Mouse (Mus musculus) embryonic fibroblast, embryonic 13.5 days (primary cell): ENCODE data around the gene Gm28308. TPM values are rescaled to one million over a fixed set of nuclear protein-coding genes. Genes with fewer than 3 reads are reported as not detected.

Experiments
- H3K27ac ChIP-seq: 2 replicates; pipeline ENCODE4 v1.5.1; 2012; ENCODE audit warnings: low read length, control low read depth, inconsistent platforms; ENCODE audit not compliant: insufficient read depth
- H3K4me1 ChIP-seq: 2 replicates; pipeline ENCODE4 v1.6.1; 2011; ENCODE audit warnings: low read length; ENCODE audit not compliant: control insufficient read depth, insufficient read depth
- H3K4me3 ChIP-seq: 2 replicates; pipeline ENCODE4 v1.5.1; 2011; ENCODE audit warnings: mild to moderate bottlenecking, control low read depth, low read length; ENCODE audit not compliant: insufficient read depth
- CTCF ChIP-seq: IDR thresholded peaks from 2 replicates; pipeline ENCODE4 v1.5.1; 2011; ENCODE audit warnings: mild to moderate bottlenecking, control low read depth, low read length, moderate library complexity, borderline replicate concordance; ENCODE audit not compliant: insufficient read depth
- POLR2A ChIP-seq: IDR thresholded peaks from 2 replicates; pipeline ENCODE4 v1.6.1; 2011; ENCODE audit warnings: low read depth, mild to moderate bottlenecking, control low read depth, low read length, moderate library complexity
- polyA plus RNA-seq: library from polyadenylated mRNA; stranded (reverse); fragments of >200 nt; gene quantifications from 2 replicates; pipeline ENCODE4 v1.2.4, GENCODE M21; 2011; ENCODE audit warnings: low read depth; ENCODE audit not compliant: missing spikeins, insufficient read length

Gm28308 gene
- polyA plus RNA-seq, 1 experiment: not detected

DNA sequence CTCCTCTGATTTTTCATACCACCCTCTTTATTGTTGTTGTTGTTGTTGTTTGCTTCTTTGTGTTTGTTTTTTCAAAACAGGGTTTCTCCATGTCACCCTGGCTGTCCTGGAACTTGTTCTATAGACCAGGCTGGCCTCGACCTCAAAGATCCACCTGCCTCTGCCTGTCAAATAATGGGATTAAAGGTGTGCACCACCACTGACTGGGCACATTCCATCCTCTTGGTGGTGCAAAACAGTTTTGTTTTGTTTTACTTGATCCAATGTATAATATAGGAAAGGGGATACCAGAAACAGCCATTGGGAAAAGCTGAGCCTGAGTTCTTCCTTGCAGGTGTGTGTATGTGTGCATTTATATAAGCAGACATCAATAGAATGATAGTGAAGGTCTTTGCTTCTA lies 26.6 kb downstream of the Gm28308 start:
- TF ChIP-seq POLR2A (no peak), CTCF (no peak)
- no peak overlapping the region for H3K27ac ChIP-seq
- H3K4me1 ChIP-seq: peaks cover 11% of the 10 kb centered on the region
- H3K4me3 ChIP-seq: no peak overlapping the region

DNA sequence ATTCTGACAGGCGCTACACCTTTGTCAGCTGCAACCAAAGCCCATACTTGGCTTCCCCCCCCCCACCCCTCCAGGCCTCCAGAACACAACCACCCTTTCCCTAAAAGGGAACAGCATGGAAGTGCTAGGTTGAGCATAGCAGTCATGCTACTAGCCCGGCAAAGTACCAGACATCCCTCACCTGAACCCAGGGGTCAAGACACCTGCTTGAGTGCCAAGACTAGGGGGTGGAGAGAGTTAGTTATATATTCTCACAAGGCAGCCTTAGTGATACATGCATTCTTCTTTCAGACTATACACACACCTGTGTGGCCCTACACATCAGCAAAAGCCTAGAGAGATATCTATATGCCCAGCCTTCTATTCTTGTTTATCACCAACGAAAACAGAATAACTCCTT lies 27.3 kb downstream of the Gm28308 start:
- H3K4me1 ChIP-seq: peaks cover 11% of the 10 kb centered on the region
- no peak overlapping the region for H3K4me3 ChIP-seq
- peak overlapping the region; percentile 69 for H3K27ac ChIP-seq
- TF ChIP-seq CTCF (no peak), POLR2A (no peak)

DNA sequence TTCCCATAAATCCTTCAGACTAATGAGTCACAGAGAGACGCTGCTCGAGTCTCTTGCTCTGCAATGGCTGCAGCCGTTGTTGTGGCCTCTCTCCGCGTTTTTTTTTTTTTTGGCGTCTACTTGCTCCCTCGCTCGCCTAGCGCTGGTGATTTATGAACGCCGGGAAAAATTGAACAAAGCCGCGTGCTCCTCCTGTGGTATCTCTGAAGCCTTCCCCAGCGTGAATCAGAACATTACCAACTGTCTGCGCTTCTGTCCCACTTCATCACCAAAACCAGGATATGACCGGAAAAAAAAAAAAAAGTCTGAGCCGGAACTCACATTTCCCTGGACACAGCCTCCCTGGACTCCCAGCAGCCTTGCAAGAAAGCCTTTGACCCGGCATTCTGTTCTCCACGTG lies 27.9 kb downstream of the Gm28308 start:
- Histone ChIP-seq H3K4me3 (no peak overlapping the region), H3K4me1 (peaks cover 11% of the 10 kb centered on the region), H3K27ac (peak overlapping the region; percentile 69)
- TF ChIP-seq CTCF (no peak), POLR2A (no peak)

DNA sequence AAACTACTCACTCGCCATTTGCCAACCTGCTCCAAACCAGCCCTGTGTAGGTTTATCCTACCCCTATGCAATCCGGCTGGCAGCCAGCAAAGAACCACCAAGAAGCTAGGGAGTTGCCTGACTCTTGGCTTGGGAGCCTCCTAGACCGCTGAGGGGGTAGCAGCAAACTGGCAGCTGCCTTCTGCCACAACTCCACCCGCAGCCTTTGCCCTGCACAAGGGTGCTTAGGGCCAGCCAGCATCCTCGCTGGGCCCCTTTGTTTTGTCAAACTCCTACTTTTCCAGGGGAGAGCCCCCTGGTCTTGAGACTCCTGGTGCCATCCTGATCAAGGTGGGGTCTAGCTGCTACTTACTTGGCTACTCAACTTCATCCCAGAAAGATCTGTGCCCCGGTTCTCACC lies 28.5 kb downstream of the Gm28308 start:
- TF ChIP-seq POLR2A: no peak
- TF ChIP-seq CTCF: no peak
- Histone ChIP-seq H3K27ac (peak overlapping the region; percentile 24; the same call in 1 of the 2 replicates), H3K4me1 (peaks cover 7% of the 10 kb centered on the region), H3K4me3 (no peak overlapping the region)

DNA sequence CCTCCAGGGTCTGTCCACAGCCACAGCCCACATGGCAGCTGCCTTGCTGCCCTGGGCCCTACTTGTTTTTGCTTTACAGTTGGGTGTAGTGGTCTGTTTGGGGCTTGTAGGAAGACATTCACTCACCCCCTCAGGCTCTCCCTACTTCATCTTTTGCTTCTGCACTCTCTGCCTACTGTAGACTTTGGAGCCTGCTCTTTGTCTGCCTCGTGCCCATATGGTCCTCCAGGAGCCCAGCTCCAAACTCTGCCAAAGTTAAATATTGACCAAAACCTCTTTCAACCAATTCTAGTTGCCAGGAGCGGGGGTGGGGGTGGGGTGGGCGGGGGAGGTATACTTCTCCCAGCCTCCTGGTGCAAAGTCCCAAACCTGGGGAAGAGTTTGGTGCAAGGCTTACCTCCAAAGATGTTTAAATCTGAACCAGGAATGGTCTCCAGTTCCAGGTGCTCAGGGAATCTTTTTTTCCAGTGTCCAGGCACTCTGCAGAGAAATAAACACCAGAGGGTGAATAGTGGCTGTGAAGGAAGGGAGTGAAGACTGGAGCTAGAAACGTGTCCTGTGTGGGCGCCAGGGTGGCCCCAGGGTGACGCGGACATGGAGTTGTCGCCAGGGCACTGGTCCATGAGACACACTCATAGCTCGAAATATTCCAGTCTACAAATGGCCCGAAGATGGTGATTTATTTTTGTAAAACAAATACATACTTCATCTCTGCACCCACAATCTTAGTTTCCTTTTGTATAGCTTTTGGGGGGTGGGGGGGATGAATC lies 29.6 kb downstream of the Gm28308 start:
- Histone ChIP-seq H3K4me3 (peak overlapping the region; percentile 24), H3K27ac (peak overlapping the region; percentile 67), H3K4me1 (peaks cover 5% of the 10 kb centered on the region)
- TF ChIP-seq CTCF: no peak
- TF ChIP-seq POLR2A: no peak

DNA sequence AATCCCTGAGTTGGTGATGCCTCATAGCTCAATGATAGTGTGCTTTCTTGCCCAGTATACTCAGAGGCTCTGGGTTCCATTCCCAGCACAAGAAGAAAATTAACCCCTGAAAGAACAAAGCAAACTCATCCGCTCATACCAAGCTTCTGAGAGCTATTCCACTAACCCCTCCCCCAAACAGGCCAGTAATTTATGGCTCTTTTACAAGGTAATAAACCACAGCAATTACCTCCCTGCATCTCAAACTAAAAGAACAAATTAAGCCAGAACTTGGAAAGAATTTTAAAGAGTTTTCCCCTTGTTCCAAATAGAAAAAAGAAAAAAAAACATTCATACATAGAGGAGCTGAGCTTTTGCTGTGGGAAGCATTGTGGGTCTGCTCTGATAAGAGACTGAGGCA lies 30.3 kb downstream of the Gm28308 start:
- H3K4me1 ChIP-seq: peaks cover 5% of the 10 kb centered on the region
- peak overlapping the region; percentile 67; the same call in 1 of the 2 replicates for H3K27ac ChIP-seq
- TF ChIP-seq POLR2A (no peak), CTCF (no peak)

DNA sequence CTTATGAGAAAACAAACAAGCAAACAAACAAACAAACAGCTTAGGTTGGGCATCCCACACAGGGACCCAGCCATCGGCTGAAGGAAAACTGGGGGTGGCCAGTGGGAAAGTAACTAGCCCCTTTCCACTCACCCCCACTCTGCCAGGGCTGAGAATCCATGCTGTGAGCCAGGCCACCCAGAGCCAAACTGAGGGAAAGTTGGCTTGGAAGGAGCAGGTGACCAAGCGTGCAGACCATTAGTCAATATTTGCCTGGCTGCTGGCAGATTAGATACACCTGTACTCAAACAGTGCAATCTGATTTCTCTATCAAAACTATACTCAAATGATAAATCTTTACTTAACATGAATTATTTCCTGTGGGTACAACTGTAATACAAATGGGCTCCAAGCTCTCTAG lies 31.1 kb downstream of the Gm28308 start:
- 0 out of 2 replicates have a peak overlapping the region, but pooled peaks have one; percentile 1 for H3K4me3 ChIP-seq
- TF ChIP-seq CTCF (no peak), POLR2A (no peak)
- peaks cover 5% of the 10 kb centered on the region for H3K4me1 ChIP-seq
- H3K27ac ChIP-seq: no peak overlapping the region

More for the DNA sequence above, 30.3 kb downstream of the Gm28308 start:
- H3K4me3 ChIP-seq: peak overlapping the region; percentile 24

DNA sequence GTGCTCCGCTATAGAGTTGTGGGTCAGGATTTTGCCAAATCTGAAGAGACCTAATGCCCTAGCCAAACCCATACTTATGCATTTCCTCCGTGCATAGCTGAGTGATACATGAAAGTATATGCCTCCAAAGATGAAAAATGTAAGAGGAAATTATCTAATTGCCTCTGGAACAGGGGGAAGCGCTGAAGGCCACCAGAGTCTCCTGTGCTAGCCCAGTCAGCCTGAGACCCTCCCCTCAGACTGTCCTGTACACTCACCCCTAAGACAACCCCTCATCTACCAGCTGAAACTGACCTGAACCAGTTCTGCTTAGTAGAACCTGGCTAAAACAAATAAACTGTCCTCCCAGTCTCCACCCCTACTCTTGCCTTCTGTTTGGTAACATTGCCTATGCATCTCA lies 32.4 kb downstream of the Gm28308 start:
- Histone ChIP-seq H3K4me3 (peak overlapping the region; percentile 45), H3K4me1 (peaks cover 3% of the 10 kb centered on the region), H3K27ac (peak overlapping the region; percentile 64)
- no peak for TF ChIP-seq CTCF
- no peak for TF ChIP-seq POLR2A

DNA sequence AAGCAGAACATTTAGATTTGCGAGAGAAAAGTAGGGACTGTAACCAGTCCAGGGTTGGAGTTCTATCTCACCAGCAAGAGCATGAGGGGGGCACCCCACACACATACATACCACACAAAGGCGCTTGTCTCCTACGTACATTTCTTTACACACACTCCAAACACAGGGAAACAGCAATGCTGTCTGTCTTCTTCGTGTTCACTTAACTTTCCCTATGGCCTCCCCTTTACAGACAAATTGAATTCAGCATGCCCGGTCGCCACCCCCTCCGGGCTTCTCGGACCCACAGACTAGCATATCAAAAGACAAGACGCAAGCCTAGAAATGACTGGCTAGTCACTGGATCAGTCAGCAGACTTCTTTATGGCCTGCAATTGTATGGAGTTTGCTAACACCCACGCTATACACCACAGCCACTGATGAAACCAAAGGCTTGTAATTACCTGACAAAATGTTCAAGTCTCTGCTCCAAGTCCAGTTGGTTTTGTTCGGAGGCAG lies 32.9 kb downstream of the Gm28308 start:
- peak overlapping the region; percentile 45 for H3K4me3 ChIP-seq
- TF ChIP-seq CTCF (no peak), POLR2A (0 out of 2 replicates have a peak, but pooled peaks have one; percentile 17)
- H3K27ac ChIP-seq: peak overlapping the region; percentile 64
- H3K4me1 ChIP-seq: peaks cover 2% of the 10 kb centered on the region; the same call in 1 of the 2 replicates

DNA sequence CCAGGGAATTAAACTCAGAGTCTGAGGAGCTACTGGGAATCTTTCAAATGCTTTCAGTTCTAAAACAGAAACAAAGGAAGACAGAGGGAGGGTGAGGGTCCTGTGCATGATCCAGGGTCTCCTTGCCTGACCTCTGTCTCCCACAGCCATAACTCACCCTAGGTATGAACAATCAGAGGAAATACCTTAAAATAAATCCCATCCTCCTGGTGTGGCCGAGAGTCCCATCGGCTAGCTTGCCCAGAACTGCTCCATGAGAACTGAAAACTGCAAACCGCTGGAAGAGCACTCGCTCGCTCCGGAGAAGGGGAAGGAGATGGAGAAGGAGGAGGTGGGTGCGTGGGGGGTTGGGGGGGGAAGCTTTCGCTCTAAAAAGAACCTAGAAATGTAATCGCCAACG lies 33.4 kb downstream of the Gm28308 start:
- H3K4me1 ChIP-seq: peaks cover 2% of the 10 kb centered on the region; the same call in 1 of the 2 replicates
- TF ChIP-seq CTCF: no peak
- no peak for TF ChIP-seq POLR2A
- H3K27ac ChIP-seq: peak overlapping the region; percentile 10; the same call in 1 of the 2 replicates
- H3K4me3 ChIP-seq: peak overlapping the region; percentile 45
